Mouse (Mus musculus): Measurements from ENCODE around the gene Arhgap10. TPM values are rescaled to one million over a fixed set of nuclear protein-coding genes. Genes with fewer than 3 reads are reported as not detected.

Arhgap10 gene
- 20.6 and 22.9 TPM in 2 replicates for total RNA-seq (2021)
- long read RNA-seq, experiment 1, transcript Arhgap10-201 (23 exons, 3,084 nt): major isoform, 10 of 15 reads
- long read RNA-seq, experiment 1, partial matches to known transcripts: 1 of 15 reads
- long read RNA-seq, experiment 1, other reads (novel, unspliced or antisense): 4 of 15 reads
- long read RNA-seq, experiment 2, transcript Arhgap10-201 (23 exons, 3,084 nt): major isoform, 9 of 24 reads
- long read RNA-seq, experiment 2, partial matches to known transcripts: 3 of 24 reads
- long read RNA-seq, experiment 2, other reads (novel, unspliced or antisense): 11 of 24 reads

DNA sequence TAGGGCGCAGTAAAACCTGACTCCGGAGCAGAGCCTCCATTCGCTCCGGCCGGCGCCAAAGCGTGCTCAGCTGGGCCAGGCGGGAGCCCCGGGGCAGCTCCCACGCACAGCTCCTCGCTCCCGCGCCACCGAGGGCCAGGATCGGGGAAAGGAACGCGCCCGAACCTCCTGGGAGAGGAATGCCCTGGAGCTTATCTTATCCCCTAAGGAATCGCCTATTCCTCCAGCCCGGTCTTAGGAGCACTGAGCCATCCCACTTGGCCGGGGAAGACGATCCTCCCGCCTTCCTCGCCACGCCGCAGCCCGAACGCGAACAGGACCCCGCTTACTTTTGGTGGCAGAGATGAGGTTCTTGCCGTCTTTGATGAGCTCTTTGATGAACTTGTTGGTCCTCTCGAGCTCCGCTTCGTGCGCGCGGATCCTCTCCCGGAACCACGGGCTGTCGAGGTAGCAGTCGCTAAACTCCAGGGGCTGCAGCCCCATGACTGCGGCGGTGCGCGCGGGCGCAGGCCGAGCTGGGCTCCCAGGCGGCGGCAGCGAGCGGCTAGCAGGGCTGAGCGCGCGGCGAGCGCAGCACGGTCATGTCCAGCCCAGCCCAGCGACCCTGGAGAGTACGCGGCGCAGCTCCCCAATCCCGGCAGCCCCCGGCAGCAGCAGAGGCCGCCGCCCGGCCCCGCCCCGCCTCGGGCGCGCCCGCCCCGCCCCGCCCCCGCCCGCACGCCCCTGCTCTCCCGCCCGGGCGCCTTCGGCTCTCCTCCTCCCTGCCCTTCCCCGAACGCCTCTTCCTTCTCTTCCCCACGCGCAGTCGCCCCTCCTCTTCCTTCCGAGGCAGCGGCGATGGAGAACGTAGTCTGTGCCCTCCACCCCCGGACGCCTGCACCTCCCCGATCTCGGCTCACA lies at the start of gene Arhgap10:
Gene Arhgap10, minus strand, starts transcription at position 653 of the 900 bp plus-strand sequence.
- DNase-seq: peak; percentile 94

DNA sequence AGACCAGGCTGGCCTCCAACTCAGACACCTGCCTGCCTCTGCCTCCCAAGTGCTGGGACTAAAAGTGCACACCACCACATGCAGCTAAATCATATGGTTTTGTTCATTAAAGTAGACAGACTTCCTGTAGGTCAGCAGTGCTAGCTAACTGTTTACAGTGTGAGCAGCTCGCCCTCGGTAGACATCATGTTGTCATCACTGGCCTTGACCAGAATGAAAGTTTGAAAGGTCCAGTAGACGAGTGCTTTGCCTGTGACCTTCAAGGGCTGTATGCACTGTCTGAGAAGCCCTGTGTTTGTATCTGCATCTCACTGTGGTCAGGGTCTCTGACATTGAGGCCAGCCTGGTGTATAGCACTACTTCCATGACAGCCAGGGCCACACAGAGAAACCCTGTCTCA lies 43.7 kb upstream of the Arhgap10 start:
- DNase-seq: peak; percentile 34

DNA sequence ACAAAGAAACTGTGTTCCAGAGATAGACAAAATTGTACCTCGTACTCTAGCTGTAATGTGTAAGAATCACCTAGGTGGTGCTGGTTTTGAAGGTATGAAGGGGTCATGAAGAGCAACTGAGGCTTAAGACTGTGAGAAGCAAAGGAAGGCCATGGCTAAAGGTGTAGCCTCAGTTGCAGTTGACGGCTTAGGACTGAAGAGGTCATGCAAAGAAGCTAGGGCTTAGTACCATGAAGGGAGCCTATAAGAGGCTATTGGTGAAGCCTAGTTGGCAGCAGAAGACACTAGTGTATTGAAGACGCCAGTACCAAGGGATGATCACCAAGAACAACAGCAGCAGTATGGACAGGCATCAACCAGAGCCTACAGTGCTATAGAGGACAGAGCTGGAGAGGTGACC lies 34.7 kb upstream of the Arhgap10 start:
- no peak for DNase-seq

DNA sequence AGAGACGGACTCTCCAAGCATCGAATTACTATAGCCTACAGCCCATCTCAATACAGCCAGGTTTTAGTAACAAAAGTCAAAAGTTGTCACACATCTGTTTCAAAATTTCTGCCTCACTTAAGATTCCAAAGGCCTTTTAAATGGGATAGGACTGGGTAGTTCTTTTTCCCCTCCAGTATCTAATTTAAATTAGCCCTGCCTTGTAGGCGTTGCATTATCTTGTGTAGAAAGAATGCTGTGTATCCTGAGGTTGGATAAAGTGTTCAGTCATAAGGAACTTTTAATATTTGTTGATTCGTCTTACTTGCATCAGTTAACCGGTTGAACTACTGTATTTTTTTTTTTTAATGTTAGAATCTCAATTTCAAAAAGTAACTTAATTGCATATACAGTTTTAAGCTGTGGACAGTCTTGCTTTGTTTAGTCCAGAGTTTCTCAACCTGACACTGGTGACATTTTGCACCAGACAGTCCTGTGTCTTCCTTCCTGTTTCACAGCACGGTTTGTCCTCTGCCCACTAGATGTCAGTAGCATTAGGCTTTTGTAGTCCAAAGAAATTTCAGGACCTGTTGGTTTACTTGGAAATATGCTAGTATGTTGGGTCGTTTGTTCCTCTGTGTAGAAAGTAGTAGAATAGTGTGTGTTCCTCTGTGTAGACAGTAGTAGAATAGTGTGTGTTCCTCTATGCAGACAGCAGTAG lies 32.3 kb upstream of the Arhgap10 start:
- peak; percentile 63 for DNase-seq

DNA sequence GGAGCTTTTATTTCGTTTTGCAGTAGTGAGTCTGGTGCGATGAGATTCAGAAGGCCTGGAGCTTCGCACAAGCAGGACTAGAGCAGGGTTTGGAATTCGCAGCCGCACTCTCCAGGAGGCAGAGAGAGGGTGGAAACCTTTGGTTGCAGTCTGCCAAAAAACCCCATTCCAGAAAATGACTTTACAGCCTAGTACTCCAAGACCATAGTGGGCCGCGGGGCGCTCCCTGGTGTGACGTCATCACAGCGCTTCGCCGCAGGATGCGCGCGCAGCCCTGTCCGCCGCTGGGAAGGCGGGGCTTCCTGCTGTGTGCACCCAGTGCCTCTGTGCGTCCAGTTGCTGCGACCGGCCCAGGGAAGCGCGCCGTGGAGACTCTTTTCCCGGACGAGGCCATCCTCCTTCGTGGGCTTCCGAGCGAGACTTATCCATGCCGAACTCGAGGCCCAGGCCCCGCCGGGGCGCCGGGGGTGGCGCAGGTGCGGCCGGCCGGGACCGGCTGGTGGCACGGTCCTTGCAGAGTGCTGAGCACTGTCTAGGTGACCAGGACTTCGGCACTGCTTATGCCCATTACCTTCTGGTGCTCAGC lies 31.5 kb upstream of the Arhgap10 start, which contains the start of gene Prmt9:
Gene Prmt9, plus strand, starts transcription at position 277 of the 586 bp plus-strand sequence.
- DNase-seq: peak; percentile 97

DNA sequence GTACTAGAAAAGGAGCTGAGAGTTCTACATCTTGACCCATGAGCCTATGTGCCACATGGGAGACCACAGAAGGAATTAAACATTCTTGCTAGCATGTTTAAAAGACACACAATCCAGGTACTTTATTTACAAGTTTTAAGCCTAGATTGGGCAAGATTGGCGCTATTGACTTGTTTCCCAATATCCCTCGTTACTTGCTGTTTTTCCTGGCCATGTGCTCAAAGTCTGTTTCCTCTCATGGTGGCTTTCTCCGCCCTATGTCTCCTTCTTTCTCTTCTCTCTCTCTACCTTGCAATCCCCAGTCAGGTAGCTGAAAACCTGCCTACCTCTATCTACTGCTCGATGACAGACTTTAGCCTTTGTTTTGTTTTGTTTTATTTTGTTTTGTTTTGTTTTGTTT lies 27.9 kb upstream of the Arhgap10 start:
- DNase-seq: no peak

DNA sequence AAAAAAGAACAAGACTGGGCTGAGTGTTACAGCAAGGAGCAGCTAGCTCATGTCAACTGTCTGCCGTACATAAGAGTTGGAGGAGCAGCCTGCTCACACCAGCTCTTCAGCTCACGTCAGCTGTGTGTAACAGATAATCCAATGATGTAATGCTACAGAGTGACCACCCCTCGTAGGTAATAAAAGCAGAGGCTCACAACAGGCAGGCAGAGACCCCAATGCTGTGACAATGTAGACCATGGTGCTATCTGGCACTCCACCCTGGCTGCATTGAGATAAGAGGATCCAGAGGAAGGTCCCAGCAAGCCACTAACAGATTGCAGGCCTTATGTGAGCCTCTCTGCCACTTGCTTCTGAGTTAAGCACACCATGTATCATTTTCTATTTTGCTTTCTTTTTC lies 26.7 kb upstream of the Arhgap10 start:
- no peak for DNase-seq

DNA sequence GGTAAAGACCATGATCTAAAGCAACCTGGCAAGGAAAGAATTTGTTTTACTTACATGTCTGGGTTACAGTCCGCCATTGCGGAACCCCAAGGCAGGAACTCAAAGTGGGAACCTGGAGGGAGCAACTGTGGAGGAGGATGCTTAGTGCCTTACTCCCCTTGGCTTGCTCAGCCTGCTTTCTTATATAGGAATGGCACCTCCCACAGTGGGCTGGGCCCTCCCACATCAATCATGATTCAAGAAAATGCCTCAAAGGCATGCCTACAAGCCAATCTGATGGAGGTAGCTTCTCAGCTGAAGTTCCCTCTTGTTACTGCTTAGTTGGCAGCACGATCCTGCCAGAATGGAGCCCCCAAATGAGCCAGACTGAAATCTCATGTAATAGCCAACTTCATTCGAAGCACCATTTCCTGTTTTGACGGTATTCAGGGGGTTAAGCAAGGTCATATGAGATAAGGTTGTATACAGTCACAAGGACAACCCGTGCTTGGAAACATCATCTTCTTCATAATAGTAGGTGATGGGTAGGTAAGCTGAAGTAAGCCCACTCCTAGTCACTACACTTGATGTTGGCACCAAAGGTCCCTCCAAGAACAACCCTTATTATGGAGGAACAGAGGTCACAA lies 25.5 kb upstream of the Arhgap10 start:
- no peak for DNase-seq

DNA sequence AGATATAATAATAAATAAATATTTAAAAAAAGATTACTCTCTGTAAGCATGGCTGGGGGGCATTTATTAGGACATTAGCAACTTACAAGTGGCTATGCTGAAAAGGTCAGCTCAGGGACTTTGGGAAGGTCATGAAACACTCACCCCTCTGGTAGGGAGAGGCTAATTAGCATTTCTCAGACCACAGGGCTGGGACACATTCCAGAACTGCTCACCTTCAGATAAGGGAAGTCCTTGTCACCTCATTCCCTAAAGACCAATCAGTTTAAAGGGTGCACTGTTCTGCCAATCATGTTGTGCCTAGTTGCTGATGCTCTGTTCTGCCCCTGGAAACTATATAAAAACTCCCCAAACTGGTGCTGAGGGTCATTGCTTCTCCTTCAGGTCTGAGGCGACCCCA lies 20.5 kb upstream of the Arhgap10 start:
- no peak for DNase-seq

DNA sequence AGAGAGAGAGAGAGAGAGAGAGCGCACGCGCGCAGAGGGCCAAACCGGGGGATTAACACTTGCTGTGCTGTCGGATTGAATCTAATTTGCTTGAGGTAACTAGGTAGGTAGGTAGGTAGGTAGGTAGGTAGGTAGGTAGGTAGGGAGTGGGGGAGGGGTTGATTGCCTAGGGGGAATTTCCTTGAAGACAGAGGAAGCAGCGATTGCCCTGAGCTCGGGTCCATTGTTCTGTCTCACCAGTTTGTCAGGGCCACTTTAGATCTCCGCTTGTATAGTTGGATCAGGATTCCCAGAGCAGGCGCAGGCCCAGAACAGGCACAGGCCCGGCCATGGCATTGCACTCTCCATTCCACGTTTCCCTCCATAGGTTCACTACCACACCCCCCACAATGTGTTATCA lies 19.1 kb upstream of the Arhgap10 start:
- DNase-seq: no peak

DNA sequence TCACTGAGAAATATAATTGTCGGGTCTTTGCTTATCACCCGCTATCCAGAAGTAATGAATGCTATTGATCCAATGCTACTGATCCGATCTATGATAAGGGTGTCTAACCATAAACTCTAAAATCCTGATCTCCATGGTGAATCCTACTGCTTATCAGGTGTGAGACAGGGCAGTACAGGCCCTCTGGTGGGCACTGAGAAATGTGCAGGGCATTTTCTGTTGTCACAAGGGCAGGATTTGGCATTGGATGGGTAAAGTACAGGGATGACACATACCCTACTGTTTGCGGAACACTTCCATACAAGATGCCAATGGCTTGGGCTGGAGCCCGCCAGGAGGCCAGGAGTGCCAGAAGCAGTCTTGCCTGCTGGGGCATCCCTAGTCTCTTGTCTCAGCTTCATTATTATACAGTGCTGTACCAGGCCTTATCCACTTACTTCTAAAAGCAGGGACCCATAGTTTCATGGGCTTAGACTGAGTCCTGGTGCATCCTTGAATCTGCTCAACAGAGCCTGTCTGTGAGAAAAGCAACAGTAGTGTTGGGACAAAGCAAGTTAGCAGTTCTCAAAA lies 17.4 kb upstream of the Arhgap10 start:
- DNase-seq: peak; percentile 84

DNA sequence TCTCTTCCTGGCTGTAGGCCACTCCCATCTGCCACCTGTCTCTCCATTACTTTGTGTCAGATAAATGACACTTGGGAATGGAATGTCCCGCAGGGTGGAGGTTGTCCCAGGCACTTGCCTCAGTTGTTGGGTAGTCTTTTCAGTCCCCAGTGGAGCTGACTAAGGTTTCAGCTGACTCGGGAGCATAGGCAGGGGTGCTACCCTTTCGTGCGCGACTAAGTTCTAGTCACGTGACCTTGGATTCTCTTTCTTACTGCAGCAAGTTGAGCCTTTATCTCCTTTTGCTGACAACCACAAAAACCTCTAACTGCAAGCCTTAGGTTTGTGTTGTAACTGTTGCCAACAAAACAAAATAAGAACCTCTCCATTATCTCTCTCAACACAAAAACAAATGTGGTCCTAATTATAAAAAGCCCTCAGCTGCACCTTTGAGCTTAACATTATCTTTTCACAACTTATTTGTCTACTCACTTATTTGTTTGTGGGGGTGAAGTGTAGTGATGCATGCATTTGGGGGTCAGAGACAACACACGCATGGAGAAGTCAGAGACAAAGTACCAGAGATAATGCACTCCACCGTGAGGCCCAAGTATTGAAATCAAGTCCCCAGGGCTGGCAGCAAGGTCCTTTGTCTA lies 16.7 kb upstream of the Arhgap10 start:
- DNase-seq: peak; percentile 20

DNA sequence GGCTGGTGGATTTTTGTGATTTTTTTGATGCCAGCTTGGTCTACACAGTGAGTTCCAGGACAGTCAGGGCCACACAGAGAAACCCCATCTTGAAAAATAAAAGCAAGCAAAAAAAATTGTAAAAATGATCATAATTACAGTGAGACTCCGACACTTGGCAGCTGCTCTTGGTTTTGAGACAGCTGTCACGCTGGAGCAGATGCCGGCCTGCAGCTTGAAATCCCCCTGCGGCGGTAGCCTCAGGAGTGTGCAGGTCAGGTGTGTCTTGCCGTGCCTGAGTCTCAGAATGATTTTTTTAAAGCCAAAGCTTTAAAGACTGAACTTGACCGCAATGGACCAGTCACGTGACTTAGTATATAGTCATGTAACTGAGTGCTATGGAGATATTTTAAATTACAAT lies 8.4 kb upstream of the Arhgap10 start:
- DNase-seq: no peak

DNA sequence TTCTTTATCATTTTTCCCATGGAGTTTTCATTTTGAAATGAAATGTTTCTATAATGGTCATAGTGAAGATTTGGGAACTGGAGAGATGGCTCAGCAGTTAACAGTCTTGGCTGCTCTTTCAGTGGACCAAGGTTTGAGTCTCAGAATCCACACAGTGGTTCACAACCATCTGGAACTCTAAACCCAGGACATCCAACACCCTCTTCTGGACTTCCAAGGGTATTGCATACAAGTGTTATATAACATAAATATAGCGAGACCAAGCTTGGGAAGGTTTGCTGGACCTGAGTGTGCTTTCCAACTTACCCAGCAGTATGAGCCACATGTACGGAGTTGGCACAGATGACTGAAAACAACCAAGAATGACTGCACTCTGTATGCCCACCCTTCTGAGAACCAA lies 7.2 kb upstream of the Arhgap10 start:
- no peak for DNase-seq

DNA sequence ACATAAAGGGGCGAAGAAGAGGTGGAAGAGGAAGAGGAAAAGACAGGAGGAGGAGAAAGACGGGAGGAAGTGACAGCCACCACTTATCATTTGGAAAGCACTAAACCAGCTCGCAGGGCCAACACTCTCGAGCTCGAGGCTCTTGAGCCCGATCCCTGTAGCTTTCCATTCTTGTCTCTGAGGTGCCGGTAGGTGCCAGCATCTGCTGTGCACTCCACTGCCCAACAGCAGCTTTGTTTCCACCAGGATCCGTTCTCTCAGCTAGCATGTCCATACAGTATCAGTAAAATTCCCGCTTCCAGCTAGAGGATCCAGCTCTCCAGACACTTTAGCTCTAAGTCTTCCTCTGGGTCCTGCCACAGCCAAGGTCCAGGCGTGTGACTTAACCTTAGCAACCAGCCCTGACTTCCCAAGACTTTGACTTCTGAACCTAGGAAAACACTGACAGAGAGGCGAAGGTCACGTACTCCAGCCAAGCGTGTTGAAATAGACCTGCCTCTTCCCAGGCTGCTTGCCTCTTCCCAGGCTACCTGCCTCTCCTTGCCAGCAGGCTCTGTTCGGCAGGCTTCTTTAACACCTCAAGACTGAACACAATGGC lies 6.4 kb upstream of the Arhgap10 start:
- DNase-seq: peak; percentile 56

DNA sequence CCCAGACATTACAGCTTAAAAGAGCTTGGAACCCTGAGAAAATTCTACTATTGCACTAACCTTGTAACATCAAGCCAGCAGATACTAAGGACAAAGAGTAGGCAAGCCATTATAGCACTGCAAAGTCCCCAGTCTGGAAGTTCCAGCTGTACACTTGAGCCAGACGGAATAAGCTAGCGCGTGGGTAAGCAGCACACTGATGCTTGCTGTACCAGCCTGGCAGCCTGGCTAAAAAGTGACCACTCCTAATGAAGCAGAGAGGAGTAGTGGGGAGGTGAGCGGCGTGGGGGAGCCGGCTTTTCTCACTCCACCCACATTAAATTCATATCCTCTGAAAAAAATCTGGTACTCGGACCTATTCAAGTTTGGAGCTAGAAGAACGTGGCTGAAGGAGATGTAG lies 5.2 kb upstream of the Arhgap10 start:
- DNase-seq: no peak

DNA sequence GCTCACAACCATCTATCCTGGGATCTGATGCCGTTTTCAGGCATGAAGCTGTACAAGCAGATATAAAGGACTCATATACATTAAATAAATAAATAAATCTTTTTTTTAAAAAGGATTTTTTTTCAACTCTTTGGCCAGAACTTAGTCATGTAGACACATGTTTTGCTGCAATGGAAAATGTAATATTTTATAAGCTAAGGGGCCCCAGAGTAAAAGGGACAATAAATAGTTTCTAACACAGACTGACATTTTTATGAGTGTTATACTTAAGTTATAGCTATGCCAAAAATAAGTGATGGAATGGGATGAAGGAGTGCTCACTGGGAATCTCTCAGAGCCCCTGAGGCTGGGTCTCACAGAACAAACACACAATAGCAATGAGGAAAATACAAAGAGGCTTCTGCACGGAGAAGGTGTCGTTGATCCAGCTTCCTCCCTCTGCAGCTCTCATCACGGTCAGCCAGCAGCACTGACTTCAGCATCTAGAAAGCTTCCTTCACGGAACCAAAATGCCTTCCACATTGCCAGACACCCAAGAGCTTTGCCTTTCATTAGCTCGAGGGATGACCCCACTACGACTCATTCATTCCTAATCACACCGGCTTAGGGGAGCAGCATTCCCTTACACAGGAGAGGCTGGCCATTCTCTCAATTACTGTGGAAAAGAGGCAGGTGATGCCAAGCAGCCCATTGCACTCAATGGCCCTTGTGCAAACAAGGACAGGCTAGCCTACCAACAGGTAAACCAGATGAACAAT lies 3.5 kb upstream of the Arhgap10 start:
- no peak for DNase-seq

DNA sequence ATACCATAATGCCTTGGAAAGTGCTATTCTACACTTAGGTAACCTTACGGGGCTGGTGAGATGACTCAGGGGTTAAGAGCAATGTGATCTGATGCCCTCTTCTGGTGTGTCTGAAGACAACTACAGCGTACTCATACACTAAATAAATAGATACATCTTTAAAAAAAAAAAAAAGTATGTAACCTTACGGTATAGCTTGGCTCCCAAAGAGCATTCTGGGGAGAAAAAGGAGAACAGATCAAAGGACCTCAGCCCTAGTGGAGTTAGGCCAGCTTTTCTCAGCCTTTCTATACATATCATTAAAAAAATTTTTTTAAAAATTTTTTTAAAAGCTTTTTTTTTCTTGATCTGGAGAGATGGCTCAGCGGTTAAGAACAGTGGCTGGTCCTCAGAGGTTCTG lies 2.8 kb upstream of the Arhgap10 start:
- DNase-seq: no peak

DNA sequence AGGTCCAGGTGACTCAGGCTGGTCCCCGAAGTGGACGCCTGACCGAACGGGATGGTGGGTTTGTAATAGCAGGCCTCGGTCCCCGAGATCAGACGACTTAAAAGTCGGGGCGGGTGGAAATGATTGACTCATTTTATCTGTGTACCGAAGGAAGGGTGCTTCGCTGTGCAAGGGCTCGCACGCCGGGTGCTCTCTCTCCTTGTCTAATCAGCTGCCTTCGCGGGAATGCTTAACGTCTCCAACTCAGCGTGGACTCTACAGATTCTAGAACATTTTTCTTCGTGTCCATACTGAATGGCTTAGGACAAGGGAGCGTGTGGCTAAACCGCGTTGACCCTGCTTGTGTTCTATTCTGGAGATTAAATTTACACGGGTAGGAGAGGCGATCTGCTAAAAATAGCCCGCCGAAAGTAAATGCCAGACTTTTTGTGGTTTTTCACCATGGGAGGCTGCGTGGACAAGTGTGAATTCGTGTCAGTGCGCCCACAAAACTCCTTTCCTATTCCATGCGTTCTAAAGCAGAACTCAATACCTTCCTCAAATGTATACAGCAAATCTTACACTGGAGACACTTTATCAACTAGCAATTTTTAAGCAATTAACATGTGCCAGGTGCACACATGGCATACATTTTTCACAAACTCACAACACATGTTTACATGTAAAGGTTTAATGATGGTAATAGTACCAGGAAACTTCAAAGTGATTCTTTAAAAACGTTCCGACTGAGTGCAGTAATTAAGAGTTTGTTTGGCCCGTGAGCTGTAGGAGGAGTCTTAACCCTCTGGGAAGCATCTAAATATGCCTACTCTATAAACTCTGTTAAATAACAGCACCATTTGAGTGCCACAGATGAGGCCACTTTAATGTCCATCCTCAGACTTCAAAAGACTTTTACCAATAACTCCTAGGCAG lies 705 bp upstream of the Arhgap10 start:
- DNase-seq: no peak
